Mouse (Mus musculus) bone marrow, adult 2 months (tissue): Measurements from ENCODE around the gene 1700037H04Rik.

ENCODE experiments used
- CTCF ChIP-seq: fragments of 200-500 bp; IDR thresholded peaks from 2 replicates; pipeline ENCODE4 v1.5.1; 2011; ENCODE audit warnings: low read length, control low read depth; ENCODE audit not compliant: control insufficient read depth, insufficient read depth
- POLR2A ChIP-seq: fragments of 200-500 bp; IDR thresholded peaks from 2 replicates; pipeline ENCODE4 v1.6.1; 2011; ENCODE audit warnings: low read depth, mild to moderate bottlenecking, control low read depth, low read length, borderline replicate concordance; ENCODE audit not compliant: control insufficient read depth

DNA sequence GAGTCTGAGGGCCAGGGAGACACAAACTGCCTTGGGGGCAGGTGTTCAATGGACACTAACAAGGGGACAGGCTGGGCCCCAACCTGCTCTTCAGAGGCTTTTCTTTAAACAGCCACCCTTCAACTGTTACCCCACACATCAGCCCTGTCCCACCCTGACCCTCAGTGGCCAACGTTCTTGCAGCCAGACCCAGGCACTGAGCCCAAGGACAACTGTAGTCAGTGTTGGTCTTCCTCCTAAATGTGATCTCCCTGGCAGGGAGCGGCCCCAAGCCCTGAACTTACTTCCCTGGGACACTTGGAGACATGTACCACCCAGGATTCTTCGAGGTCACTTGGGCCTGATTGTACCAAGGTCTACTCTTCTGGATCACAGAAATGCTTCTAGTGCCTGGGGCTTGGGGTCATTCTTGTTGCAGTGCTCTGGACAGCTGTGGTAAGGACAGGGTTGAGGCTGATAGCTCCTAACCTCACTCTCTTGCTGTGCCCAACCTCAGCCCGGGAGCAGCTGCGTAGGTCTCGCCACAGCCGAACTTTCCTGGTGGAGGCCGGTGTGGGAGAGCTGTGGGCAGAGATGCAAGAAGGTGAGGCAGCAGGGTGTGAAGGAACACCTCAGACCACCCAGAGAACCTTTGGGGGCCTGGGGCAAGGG lies 18.4 kb downstream of the 1700037H04Rik start:
- TF ChIP-seq CTCF (no peak), POLR2A (no peak)
